Mouse (Mus musculus) midbrain, embryonic 13.5 days (tissue): Measurements from ENCODE around the gene Scel. TPM values are rescaled to one million over a fixed set of nuclear protein-coding genes. Genes with fewer than 3 reads are reported as not detected.

Source experiments
- microRNA-seq: library from miRNA; unstranded; fragments of <30 nt; microRNA quantifications from one replicate; pipeline ENCODE4, GENCODE M21; 2016
- polyA plus RNA-seq: library from polyadenylated mRNA; unstranded; fragments of >200 nt; fragmentation: Nextera tagmentation; extraction: Ambion mirVana; gene quantifications from 2 replicates; pipeline ENCODE4 v1.2.1, GENCODE M21; 2015

The Scel gene
- polyA plus RNA-seq, 1 experiment from 2014 or later: 0.08 TPM

Small RNAs within 50 kb of the gene (microRNA-seq; reads per million reads assigned to microRNA genes)
- gene Gm22877: not detected

Other genes starting within 250 kb of the Scel start
- 47.4 and 47.8 TPM in 2 replicates for gene Mycbp2, start 166.5 kb upstream of the Scel start, polyA plus RNA-seq
- gene Slain1, start 136.9 kb downstream of the Scel start, polyA plus RNA-seq: 11.1 and 17.3 TPM in 2 replicates